Mouse (Mus musculus) olfactory bulb, adult 2 months (tissue): Measurements from ENCODE around the gene Fam133b. TPM values are rescaled to one million over a fixed set of nuclear protein-coding genes. Genes with fewer than 3 reads are reported as not detected.
"Not testable (repeated sequence)": the region's sequence is repeated elsewhere in the genome, so short reads cannot be mapped to it uniquely, and the experiment has no call there.

ENCODE experiments used
- H3K27ac ChIP-seq: fragments of 200-500 bp; 2 replicates; pipeline ENCODE4 v1.5.1; 2012; ENCODE audit warnings: low read depth, low read length; ENCODE audit not compliant: insufficient read depth
- H3K4me1 ChIP-seq: fragments of 200-500 bp; 2 replicates; pipeline ENCODE4 v1.6.1; 2012; ENCODE audit warnings: low read length; ENCODE audit not compliant: control insufficient read depth, insufficient read depth
- H3K4me3 ChIP-seq: fragments of 200-500 bp; 2 replicates; pipeline ENCODE4 v1.5.1; 2012; ENCODE audit warnings: mild to moderate bottlenecking, low read depth, low read length, moderate library complexity; ENCODE audit not compliant: insufficient read depth
- CTCF ChIP-seq: fragments of 200-500 bp; IDR thresholded peaks from 2 replicates; pipeline ENCODE4 v1.5.1; 2012; ENCODE audit warnings: low read depth, mild to moderate bottlenecking, low read length, moderate library complexity; ENCODE audit not compliant: insufficient read depth
- POLR2A ChIP-seq: fragments of 200-500 bp; IDR thresholded peaks from 2 replicates; pipeline ENCODE4 v1.6.1; 2012; ENCODE audit warnings: mild to moderate bottlenecking, low read depth, low read length, moderate library complexity; ENCODE audit not compliant: insufficient read depth
- WGBS: fragments of 180-500 bp; shearing (Covaris S2); methylation state at CpG from one replicate; pipeline ENCODE4 v1.1.7; 2018; 5-methylcytosine and 5-hydroxymethylcytosine counted together
- polyA plus RNA-seq: library from polyadenylated mRNA; stranded (reverse); fragments of >200 nt; gene quantifications from 2 replicates; pipeline ENCODE4 v1.2.4, GENCODE M21; 2012; ENCODE audit warnings: low replicate concordance; ENCODE audit not compliant: missing spikeins, insufficient read depth, insufficient read length

Gene Fam133b
- polyA plus RNA-seq, 1 experiment: not detected

DNA sequence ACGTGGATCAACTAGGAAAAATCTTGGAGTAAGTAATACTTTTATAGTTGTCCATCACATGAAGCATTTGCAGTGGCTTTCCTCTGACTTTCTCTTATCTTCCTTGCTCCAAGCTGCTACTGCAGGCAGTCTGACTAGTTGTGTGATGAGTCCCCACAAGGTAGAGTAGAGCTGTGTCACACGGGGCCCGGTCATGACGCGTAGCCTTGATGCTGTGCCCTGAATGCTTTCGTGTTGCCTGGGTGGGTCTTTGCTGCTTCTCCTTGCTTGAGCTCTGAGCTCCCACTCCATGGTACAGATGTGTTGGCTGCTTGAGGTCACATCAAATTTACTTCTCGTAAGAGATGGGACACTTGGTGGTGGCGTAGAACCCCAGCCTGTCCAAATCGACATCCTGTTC is 28.2 kb upstream of the Fam133b start:
- 96% methylated on average over 9 of the region's 9 CpGs for WGBS
- Histone ChIP-seq H3K4me3 (no peak overlapping the region), H3K4me1 (peaks cover 2% of the 10 kb centered on the region; the same call in 1 of the 2 replicates), H3K27ac (no peak overlapping the region)
- TF ChIP-seq CTCF: no peak
- TF ChIP-seq POLR2A: no peak

DNA sequence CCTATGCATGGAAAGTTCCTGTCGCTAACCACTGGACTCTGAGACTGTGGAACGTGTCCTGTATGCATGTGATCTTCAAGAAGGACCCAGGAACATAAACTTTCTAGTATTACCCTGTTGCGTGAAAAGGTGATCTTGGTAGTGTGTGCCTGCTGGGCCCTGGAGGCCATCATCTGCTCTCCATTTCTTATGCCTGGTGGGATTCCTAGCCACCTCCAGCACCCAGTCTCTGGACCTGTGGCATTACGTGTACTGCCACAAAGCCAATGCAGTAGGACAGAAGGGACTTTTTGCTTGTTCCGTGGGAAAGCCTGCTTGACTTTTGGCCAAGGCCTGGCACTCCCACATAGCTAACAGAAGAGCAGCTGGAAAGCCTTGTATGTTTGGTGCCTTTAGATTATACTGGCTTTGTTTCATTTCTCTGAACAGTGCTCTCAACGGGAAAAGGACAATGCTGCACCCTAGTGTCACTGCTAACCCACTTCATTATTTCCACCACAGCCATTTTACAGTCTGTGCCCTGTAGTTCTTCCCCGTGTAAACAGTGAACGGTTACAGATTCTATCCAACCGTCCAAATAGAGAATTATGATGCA is 27.1 kb upstream of the Fam133b start:
- Histone ChIP-seq H3K4me1 (peaks cover 2% of the 10 kb centered on the region; the same call in 1 of the 2 replicates), H3K4me3 (no peak overlapping the region), H3K27ac (no peak overlapping the region)
- WGBS: 37% methylated on average over 9 of the region's 9 CpGs
- TF ChIP-seq CTCF: no peak
- TF ChIP-seq POLR2A: no peak

DNA sequence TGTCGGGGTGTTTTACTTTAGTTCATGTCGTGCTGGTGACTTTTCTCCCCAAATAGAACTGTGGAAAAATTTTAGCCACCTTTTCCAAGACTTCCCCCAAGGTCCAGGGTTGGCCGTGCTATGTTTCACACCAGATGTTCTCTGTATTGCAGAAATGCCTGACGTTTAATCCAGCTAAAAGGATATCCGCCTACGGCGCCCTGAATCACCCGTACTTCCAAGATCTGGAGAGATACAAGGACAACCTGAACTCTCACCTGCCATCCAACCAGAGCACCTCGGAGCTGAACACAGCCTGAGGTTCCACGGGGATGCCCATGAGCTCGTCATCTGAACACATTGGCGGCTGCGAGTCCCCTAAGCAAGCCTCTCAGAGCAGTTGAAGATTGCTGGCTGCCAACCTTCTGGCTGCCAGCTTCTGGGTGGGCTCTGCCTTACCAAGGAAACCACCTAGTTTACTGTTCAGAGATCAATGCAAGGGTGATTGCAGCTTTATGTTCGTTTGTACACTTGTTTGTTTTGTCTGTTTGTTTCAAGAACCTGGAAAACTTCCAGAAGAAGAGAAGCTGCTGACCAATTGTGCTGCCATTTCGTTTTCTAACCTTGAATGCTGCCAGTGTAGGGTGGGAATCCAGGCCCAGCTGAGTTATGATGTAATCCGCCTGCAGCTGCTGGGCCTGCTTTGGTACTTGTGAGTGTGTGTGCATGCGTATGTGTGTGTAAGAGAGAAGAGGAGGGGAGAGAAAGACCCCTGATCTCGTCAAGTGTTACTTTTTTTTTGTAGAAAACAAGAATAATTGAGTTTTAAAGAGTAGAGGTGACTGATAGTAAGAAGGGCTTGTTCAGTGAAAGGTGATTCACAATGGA is 22.9 kb upstream of the Fam133b start:
- peaks cover 2% of the 10 kb centered on the region; the same call in 1 of the 2 replicates for H3K4me1 ChIP-seq
- no peak overlapping the region for H3K4me3 ChIP-seq
- no peak overlapping the region for H3K27ac ChIP-seq
- TF ChIP-seq POLR2A (no peak), CTCF (no peak)
- 71% methylated on average over 18 of the region's 18 CpGs for WGBS

DNA sequence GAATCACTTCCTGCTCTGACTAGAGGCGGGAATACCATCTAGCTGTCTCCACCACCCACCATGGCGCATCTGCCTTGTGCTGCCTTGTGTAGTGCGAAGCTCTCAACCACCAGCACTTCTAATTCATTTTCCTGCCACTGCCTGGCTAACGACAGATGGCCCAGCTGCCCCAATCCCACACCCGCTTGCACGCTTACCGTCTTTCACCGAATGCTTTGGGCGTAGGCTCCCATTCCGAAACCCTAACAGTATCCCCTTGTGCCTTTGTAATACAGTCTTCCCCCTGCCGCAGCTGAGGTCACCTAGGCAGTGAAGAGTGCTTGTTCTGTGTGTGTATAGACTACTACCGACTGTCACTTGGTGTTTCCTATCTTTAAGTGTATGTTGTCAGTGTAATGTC is 21.9 kb upstream of the Fam133b start:
- no peaks in the 10 kb centered on the region for H3K4me1 ChIP-seq
- TF ChIP-seq POLR2A (no peak), CTCF (no peak)
- H3K27ac ChIP-seq: no peak overlapping the region
- H3K4me3 ChIP-seq: no peak overlapping the region
- WGBS: 87% methylated on average over 12 of the region's 12 CpGs

DNA sequence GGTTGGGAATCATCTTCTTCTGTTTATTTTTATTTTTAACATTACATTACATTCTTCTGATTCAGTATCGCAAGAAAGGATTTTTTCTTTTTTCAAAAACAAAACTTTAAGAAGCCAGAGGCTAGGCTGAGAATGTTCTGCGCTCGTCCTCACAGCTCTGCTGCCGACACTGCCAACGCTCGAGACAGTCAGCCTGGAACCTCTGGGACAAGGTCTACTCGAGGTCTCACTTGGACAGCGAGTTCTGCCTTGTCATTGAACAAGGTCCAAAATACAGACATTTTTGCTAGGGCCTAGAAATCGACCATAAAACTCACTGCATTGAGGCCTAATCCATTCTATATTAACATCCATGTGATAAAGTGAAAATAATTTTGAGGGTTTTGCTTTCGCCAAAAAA is 20.8 kb upstream of the Fam133b start:
- no peak overlapping the region for H3K27ac ChIP-seq
- TF ChIP-seq CTCF (no peak), POLR2A (no peak)
- H3K4me3 ChIP-seq: no peak overlapping the region
- WGBS: 92% methylated on average over 10 of the region's 10 CpGs
- no peaks in the 10 kb centered on the region for H3K4me1 ChIP-seq

DNA sequence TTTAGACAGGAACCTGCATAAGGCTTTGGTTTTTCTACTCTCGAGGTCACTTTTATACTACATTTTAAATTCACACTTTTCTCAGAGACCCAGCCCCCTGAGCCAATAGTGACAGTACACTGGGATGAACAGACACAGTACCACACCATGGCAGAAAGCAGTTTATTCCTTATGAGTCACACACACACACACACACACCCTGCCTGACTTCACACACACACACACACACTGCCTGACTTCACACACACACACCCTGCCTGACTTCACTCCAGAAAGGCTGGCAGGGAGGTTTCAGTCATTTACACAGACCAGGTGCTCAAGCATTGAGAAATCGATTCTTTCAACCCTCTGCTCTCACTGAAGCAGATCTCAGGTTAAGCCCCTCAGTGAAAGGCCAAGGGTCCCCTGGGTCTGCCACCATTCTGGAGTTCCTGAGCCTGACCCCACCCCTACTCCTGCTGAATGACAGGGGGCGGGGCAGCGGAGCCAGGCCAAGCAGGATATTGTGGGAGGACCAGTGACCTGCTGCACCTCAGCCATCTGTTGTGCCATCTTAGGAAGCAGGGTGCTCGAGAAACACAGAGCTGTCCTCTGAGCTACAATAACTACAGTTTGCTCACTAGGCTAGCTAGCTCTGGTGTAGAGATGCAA is 16.5 kb upstream of the Fam133b start:
- H3K27ac ChIP-seq: no peak overlapping the region
- WGBS: 40% methylated on average over 5 of the region's 5 CpGs
- TF ChIP-seq CTCF (no peak), POLR2A (no peak)
- H3K4me3 ChIP-seq: no peak overlapping the region
- H3K4me1 ChIP-seq: no peaks in the 10 kb centered on the region

DNA sequence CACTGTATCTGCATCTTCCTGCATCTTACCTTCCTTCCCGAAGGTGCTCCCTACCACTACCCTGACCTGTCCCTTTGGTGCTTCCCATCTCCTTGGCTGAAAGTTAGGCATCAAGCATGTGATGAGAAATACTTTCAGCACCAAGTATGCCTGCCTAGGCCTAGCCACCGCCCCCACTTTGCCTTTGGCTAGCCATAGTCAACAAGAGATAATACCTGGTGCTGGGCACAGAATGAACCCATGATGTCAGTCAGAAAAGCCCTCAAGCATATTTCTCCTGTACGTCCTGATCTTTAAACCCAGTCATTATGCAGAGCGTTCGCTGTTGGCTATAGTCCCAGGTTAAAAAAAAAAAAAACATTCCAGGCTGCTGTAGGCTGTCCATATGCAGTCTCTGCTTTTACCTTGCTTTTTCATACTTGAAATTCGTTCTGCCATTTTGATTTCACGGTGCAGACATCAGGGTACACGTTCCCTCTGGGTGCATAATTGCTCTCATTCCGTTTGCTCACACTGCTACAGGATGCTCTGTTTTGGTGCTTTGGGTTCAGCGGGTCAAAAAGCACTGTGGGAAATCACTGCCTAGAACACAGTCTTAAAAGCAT is 13.9 kb upstream of the Fam133b start:
- H3K27ac ChIP-seq: no peak overlapping the region
- TF ChIP-seq CTCF (no peak), POLR2A (no peak)
- 80% methylated on average over 10 of the region's 10 CpGs for WGBS
- no peak overlapping the region for H3K4me3 ChIP-seq
- H3K4me1 ChIP-seq: no peaks in the 10 kb centered on the region

DNA sequence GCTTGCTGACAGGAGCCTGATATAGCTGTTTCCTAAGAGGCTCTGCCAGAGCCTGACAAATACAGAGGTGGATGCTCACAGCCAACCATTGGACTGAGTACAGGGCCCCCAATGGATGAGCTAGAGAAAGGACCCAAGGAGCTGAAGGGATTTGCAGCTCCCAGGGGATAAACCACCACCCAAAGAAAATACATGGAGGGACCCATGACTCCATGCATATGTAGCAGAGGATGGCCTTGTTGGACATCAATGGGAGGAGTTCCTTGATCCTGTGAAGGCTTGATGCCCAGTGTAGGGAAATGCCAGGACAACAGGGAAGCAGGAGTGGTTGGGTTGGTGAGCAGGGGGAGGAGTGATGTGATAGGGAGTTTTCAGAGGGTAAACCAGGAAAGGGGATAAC is 11.6 kb upstream of the Fam133b start:
- not testable (repeated sequence) for H3K4me3 ChIP-seq, H3K4me1 ChIP-seq

More for the DNA sequence above, 11.6 kb upstream of the Fam133b start:
- H3K27ac ChIP-seq: not testable (repeated sequence)
